Mouse (Mus musculus) testis, adult 2 months (tissue): ENCODE measurements around the gene Krt81.

ENCODE experiments used
- CTCF ChIP-seq: fragments of 200-500 bp; IDR thresholded peaks from 2 replicates; pipeline ENCODE4 v1.5.1; 2012; ENCODE audit warnings: low read depth, mild to moderate bottlenecking, inconsistent platforms, low read length, moderate library complexity; ENCODE audit not compliant: control insufficient read depth, insufficient read depth, insufficient replicate concordance
- POLR2A ChIP-seq: fragments of 200-500 bp; IDR thresholded peaks from 2 replicates; pipeline ENCODE4 v1.6.1; 2012; ENCODE audit warnings: low read depth, mild to moderate bottlenecking, inconsistent platforms, low read length, moderate library complexity; ENCODE audit not compliant: control insufficient read depth

DNA sequence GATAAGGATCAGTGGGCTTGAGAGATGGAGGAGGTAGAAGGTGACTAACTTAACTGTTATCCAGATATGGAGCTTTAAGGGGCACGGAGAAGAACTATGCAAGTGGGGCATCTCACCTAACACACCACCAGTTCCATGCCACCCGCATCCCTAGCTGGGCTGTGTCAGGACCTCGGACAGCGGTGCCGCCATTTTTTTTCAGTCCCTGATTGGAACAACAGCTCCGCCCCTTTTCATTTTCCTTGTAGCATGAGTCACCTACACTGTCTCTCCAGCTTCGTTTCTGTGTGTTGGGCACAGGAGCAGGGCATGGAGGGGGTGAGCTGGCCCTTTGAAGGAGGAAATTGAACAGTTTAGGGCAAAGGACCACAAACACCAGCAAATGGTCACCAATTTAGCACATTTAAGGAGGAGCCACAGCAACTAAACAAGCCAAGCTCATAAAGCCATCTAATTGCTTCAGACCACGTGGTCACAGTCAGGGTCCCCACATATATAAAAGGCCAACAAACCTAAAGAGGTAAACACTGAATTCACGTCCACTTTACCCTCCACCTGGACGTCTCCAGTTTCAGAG is 9.5 kb upstream of the Krt81 start, which contains the start of gene Krt86:
- TF ChIP-seq CTCF: no peak
- no peak for TF ChIP-seq POLR2A
